Mouse (Mus musculus): Measurements from ENCODE around the gene Pex14.

GRCm38 (mm10) chr4:148912826-148913590 lies 186.7 kb downstream of the Pex14 start:
- TF ChIP-seq POLR2A (IDR thresholded peaks at IDR 0.05; ENCODE audit: low read depth, low read length) (no peak), CTCF (IDR thresholded peaks at IDR 0.05; ENCODE audit: extremely low read depth, insufficient read depth, insufficient read length, insufficient replicate concordance) (no peak)

Data from spleen, adult 2 months (tissue).